Mouse (Mus musculus): ENCODE results near the gene Syne2. TPM values are rescaled to one million over a fixed set of nuclear protein-coding genes. Genes with fewer than 3 reads are reported as not detected.

The Syne2 gene
- polyA plus RNA-seq, 1 experiment from 2014 or later, result 5.1 TPM

DNA sequence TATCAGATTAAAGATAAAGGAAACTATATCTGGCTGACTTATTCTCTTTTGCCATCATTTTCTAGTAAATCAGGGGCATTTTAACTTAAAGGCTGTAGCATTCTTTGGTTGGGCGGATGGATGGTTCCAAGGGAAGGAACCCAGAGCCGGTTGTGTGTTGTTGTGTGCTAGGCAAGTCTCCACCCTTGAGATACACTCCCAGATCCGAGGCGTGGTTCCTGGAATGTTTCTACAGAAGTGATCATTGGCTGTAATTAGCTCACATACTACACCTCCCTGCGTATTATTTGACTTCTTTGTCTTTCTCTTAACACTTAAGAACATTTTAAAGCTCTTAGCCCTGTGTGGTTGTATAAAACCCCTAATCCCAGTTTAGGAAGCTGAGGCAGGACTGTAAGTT is 252.5 kb downstream of the Syne2 start:
- Histone ChIP-seq H3K4me2 (no peak overlapping the region), H3K9ac (no peak overlapping the region), H3K4me3 (replicated peaks) (no peak overlapping the region), H3K27ac (no peak overlapping the region), H3K36me3 (no peaks in the 10 kb centered on the region), H3K4me1 (replicated peaks) (0 out of 2 replicates have a peak, but pooled peaks cover 3% of the 10 kb centered on the region), H3K27me3 (peaks cover 9% of the 10 kb centered on the region), H3K9me3 (replicated peaks) (no peaks in the 10 kb centered on the region)
- DNase-seq (no peak), ATAC-seq (ENCODE audit: low read depth) (no peak)
- WGBS (ENCODE audit: insufficient replicate concordance), result 61% methylated on average over 5 of the region's 5 CpGs

DNA sequence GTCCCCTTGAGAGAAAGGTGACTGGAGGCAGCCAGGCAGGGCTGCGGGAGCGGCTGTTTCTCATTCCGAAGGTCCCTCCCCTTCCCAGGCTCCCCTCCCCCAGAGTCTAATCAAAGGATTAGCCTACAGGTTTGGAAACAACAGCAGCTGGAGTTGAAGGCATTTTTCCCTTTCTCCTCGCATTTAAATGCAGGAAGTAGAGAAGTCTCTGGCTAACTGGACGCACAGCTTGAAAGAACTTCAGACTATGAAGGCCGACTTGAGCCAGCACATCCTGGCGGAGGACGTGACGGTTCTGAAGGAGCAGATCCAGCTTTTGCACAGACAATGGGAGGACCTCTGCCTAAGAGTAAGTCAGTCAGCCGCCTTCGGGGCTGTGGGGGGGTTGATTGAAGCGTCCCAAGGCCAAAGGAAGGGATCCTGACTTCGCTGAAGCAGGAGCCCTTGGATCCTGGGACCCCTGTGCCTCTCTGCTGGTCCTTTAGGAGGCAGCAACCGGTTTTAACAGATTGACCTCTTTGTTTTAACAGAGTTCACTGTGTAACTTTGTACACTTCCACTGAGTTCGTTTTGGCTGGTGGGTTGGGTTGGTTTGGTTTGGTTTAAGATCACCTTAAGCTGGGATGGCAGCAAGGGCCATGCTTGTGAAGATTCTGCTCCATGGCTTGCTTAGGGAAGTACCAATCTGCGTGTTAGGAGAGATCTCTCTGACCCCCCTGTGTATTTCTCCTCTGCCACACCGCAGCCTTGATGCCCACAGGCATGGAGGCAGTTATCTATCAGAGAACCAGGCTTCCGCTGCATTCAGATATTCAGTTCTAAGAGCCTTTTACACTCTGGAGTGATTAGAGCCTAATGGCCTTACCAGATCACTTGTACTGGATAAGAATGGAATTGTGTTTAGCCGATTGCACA is 254.3 kb downstream of the Syne2 start:
- no peak overlapping the region for H3K4me2 ChIP-seq
- H3K9me3 ChIP-seq (replicated peaks), result no peaks in the 10 kb centered on the region
- H3K27ac ChIP-seq, result no peak overlapping the region
- H3K9ac ChIP-seq, result no peak overlapping the region
- H3K4me1 ChIP-seq (replicated peaks), result 0 out of 2 replicates have a peak, but pooled peaks cover 3% of the 10 kb centered on the region
- ATAC-seq (ENCODE audit: low read depth) (no peak), DNase-seq (no peak)
- H3K36me3 ChIP-seq, result no peaks in the 10 kb centered on the region
- H3K27me3 ChIP-seq, result peaks cover 9% of the 10 kb centered on the region
- 37% methylated on average over 19 of the region's 19 CpGs for WGBS (ENCODE audit: insufficient replicate concordance)
- no peak overlapping the region for H3K4me3 ChIP-seq (replicated peaks)

GRCm38 (mm10) chr12:76073066-76073826 is 255.3 kb downstream of the Syne2 start:
- peaks cover 9% of the 10 kb centered on the region for H3K27me3 ChIP-seq
- no peaks in the 10 kb centered on the region for H3K36me3 ChIP-seq
- ATAC-seq (ENCODE audit: low read depth), result no peak
- no peak for DNase-seq
- H3K4me3 ChIP-seq (replicated peaks), result no peak overlapping the region
- H3K27ac ChIP-seq, result no peak overlapping the region
- H3K4me2 ChIP-seq, result no peak overlapping the region
- WGBS (ENCODE audit: insufficient replicate concordance), result 39% methylated on average over 13 of the region's 13 CpGs
- H3K9ac ChIP-seq, result no peak overlapping the region
- 0 out of 2 replicates have a peak, but pooled peaks cover 3% of the 10 kb centered on the region for H3K4me1 ChIP-seq (replicated peaks)
- no peaks in the 10 kb centered on the region for H3K9me3 ChIP-seq (replicated peaks)

GRCm38 (mm10) chr12:76073981-76074380 is 256.0 kb downstream of the Syne2 start:
- Histone ChIP-seq H3K4me1 (replicated peaks) (0 out of 2 replicates have a peak, but pooled peaks cover 3% of the 10 kb centered on the region), H3K4me3 (replicated peaks) (no peak overlapping the region), H3K9ac (no peak overlapping the region), H3K27me3 (peaks cover 9% of the 10 kb centered on the region), H3K27ac (no peak overlapping the region), H3K36me3 (no peaks in the 10 kb centered on the region), H3K4me2 (no peak overlapping the region), H3K9me3 (replicated peaks) (no peaks in the 10 kb centered on the region)
- 53% methylated on average over 7 of the region's 7 CpGs for WGBS (ENCODE audit: insufficient replicate concordance)
- ATAC-seq (ENCODE audit: low read depth) (no peak), DNase-seq (no peak)

- no peak for DNase-seq
These were observed 263.1 kb downstream of the Syne2 start for GRCm38 (mm10) chr12:76080876-76081556.

DNA sequence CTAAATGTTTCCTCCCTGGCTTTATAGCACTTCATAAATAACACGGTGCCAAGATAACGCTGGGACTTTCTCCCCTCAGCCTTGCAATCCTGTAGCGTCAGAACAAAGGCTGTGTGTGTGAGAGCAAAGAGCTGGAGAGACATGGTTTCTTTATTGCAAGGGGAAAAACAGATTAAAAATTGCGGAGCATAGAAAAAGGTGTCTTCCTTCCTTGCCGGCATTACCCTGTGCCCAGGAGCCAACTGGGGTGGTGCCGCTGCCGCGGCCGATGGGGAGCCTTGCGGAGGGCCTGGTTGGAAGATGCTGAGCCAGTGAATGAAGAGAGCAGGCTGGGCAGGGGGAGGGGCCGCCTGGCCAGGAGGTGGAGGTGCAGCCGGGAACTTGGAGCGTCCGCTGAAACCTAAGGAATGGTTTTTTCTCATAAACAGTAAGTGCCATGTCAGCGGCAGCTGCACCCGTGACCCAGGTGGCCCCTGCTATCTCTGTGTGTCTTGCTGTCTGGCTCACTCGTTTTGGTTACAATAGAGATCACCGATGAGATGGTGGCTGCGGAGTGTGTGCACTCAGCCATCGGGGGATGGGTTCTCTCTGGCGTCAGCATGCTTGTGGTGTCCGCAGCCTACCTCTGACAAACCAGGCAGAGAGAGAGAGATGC is 263.8 kb downstream of the Syne2 start:
- Histone ChIP-seq H3K9ac (no peak overlapping the region), H3K36me3 (no peaks in the 10 kb centered on the region), H3K4me2 (peak overlapping the region; percentile 43), H3K27me3 (peaks cover 16% of the 10 kb centered on the region), H3K27ac (no peak overlapping the region), H3K9me3 (replicated peaks) (no peaks in the 10 kb centered on the region), H3K4me3 (replicated peaks) (peak overlapping the region; percentile 9; the same call in 1 of the 2 replicates), H3K4me1 (replicated peaks) (0 out of 2 replicates have a peak, but pooled peaks cover 4% of the 10 kb centered on the region)
- WGBS (ENCODE audit: insufficient replicate concordance), result 15% methylated on average over 22 of the region's 22 CpGs
- no peak for DNase-seq
- ATAC-seq (ENCODE audit: low read depth), result no peak

More at GRCm38 (mm10) chr12:76080876-76081556, 263.1 kb downstream of the Syne2 start:
- Histone ChIP-seq H3K4me3 (replicated peaks) (no peak overlapping the region), H3K27ac (no peak overlapping the region), H3K36me3 (no peaks in the 10 kb centered on the region), H3K9me3 (replicated peaks) (no peaks in the 10 kb centered on the region), H3K4me1 (replicated peaks) (0 out of 2 replicates have a peak, but pooled peaks cover 4% of the 10 kb centered on the region), H3K4me2 (peak overlapping the region; percentile 43; the same call in 1 of the 2 replicates), H3K27me3 (peaks cover 16% of the 10 kb centered on the region), H3K9ac (no peak overlapping the region)
- ATAC-seq (ENCODE audit: low read depth), result no peak
- 43% methylated on average over 14 of the region's 14 CpGs for WGBS (ENCODE audit: insufficient replicate concordance)

- H3K9me3 ChIP-seq (replicated peaks), result no peaks in the 10 kb centered on the region
- H3K27me3 ChIP-seq, result peaks cover 16% of the 10 kb centered on the region
- ATAC-seq (ENCODE audit: low read depth) (no peak), DNase-seq (no peak)
- H3K9ac ChIP-seq, result no peak overlapping the region
- H3K4me3 ChIP-seq (replicated peaks), result no peak overlapping the region
- no peaks in the 10 kb centered on the region for H3K36me3 ChIP-seq
- 0 out of 2 replicates have a peak, but pooled peaks cover 4% of the 10 kb centered on the region for H3K4me1 ChIP-seq (replicated peaks)
- 51% methylated on average over 9 of the region's 9 CpGs for WGBS (ENCODE audit: insufficient replicate concordance)
- no peak overlapping the region for H3K4me2 ChIP-seq
- no peak overlapping the region for H3K27ac ChIP-seq
These were observed 267.1 kb downstream of the Syne2 start for GRCm38 (mm10) chr12:76085066-76085465.

GRCm38 (mm10) chr12:76085956-76086905 is 268.3 kb downstream of the Syne2 start:
- Histone ChIP-seq H3K4me3 (replicated peaks) (no peak overlapping the region), H3K9me3 (replicated peaks) (no peaks in the 10 kb centered on the region), H3K4me2 (no peak overlapping the region), H3K27me3 (peaks cover 12% of the 10 kb centered on the region), H3K27ac (no peak overlapping the region), H3K36me3 (no peaks in the 10 kb centered on the region), H3K4me1 (replicated peaks) (0 out of 2 replicates have a peak, but pooled peaks cover 4% of the 10 kb centered on the region), H3K9ac (no peak overlapping the region)
- no peak for ATAC-seq (ENCODE audit: low read depth)
- WGBS (ENCODE audit: insufficient replicate concordance), result 56% methylated on average over 15 of the region's 15 CpGs
- no peak for DNase-seq

DNA sequence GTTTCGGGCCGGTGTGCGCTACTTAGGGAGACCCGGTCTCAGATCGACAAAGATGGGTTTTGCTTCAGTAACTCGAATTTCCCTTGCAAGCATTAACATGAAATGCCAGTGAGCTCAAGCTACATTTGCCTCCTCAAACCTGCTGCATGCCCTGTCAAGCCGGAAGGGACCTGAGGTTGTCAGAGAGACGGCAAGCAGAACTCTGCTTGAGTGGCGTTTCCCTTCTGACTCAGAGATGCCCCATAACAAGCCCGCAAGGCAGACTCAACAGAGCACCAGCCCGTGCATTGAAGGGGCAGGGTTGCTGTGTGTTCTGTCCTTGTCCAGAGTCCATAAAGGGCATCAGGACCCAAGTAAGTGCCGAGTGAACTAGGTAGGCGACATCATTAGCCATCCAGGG is 269.1 kb downstream of the Syne2 start:
- no peak for ATAC-seq (ENCODE audit: low read depth)
- no peaks in the 10 kb centered on the region for H3K4me1 ChIP-seq (replicated peaks)
- no peaks in the 10 kb centered on the region for H3K9me3 ChIP-seq (replicated peaks)
- H3K36me3 ChIP-seq, result no peaks in the 10 kb centered on the region
- no peak overlapping the region for H3K27ac ChIP-seq
- no peak overlapping the region for H3K9ac ChIP-seq
- H3K4me2 ChIP-seq, result no peak overlapping the region
- H3K4me3 ChIP-seq (replicated peaks), result no peak overlapping the region
- no peak for DNase-seq
- WGBS (ENCODE audit: insufficient replicate concordance), result 57% methylated on average over 13 of the region's 13 CpGs
- H3K27me3 ChIP-seq, result peaks cover 5% of the 10 kb centered on the region
